Mouse (Mus musculus) heart, postnatal 14 days (tissue): Measurements from ENCODE around the gene Mtx1. TPM values are rescaled to one million over a fixed set of nuclear protein-coding genes. Genes with fewer than 3 reads are reported as not detected.
"Not testable (repeated sequence)": the region's sequence is repeated elsewhere in the genome, so short reads cannot be mapped to it uniquely, and the experiment has no call there.

Experiments
- DNase-seq, 2 experiments: peaks; one replicate each; pipeline ENCODE4 v3.0.0; 2021 to 2022
- intact Hi-C: fragments of 180-260 bp; cut with DNase I; formaldehyde crosslinking; loops from one replicate; pipeline ENCODE4 v1.15.1; 2025
- microRNA-seq, 2 experiments: library from miRNA; unstranded; fragments of <30 nt; microRNA quantifications; one replicate each; pipeline ENCODE4 v1.2.0; 2021 to 2022
- total RNA-seq, 2 experiments: library from RNA; stranded (reverse); gene quantifications; 2 replicates each; pipeline ENCODE4 v1.2.3; 2021

Gene Mtx1
- total RNA-seq, 2 experiments from 2014 or later = 64.8 to 69.8 TPM

GRCm38 (mm10) chr3:89161786-89162185, 65.1 kb downstream of the Mtx1 start:
- intact Hi-C loops = no loop called here
- DNase-seq = no peak

GRCm38 (mm10) chr3:89161207-89161606, 65.7 kb downstream of the Mtx1 start:
- intact Hi-C loops, DNase-seq: not testable (repeated sequence)

GRCm38 (mm10) chr3:89159616-89160344, 67.1 kb downstream of the Mtx1 start, which contains the start of gene Hcn3:
Gene Hcn3, minus strand, starts transcription at chr3:89160196.
- intact Hi-C loops = loop anchor here (5.0 kb wide), 2 partner anchors 42 to 67 kb away; partner anchors contain the start of gene Rusc1
- peak; percentile 62 to 74 for DNase-seq

GRCm38 (mm10) chr3:89159211-89159610, 67.7 kb downstream of the Mtx1 start:
- intact Hi-C loops = loop anchor here (5.0 kb wide), 2 partner anchors 42 to 67 kb away; partner anchors contain the start of gene Rusc1

More at GRCm38 (mm10) chr3:89159211-89159610, 67.7 kb downstream of the Mtx1 start:
- DNase-seq = peak; percentile 68 to 80

Small RNA genes within 50 kb of the gene (microRNA-seq; reads per million reads assigned to microRNA genes)
- 173 to 10,303 reads per million in 2 experiments for gene Mir92b

Other genes starting within 250 kb of the Mtx1 start
- gene Rusc1, start 133.8 kb downstream of the Mtx1 start, total RNA-seq = 10 to 100 TPM; 16.0 to 17.7 TPM
- not detected for gene Gm43738, start 126.0 kb downstream of the Mtx1 start, total RNA-seq
- gene Fdps, start 125.1 kb downstream of the Mtx1 start, total RNA-seq = 10 to 100 TPM; 19.7 to 23.5 TPM
- gene Pklr, start 90.9 kb downstream of the Mtx1 start, total RNA-seq = not detected
- under 1 TPM; 0.49 to 0.60 TPM for gene Hcn3, start 66.9 kb downstream of the Mtx1 start, total RNA-seq
- gene Clk2, start 62.3 kb downstream of the Mtx1 start, total RNA-seq = 10 to 100 TPM; 23.3 to 23.6 TPM
- gene Scamp3, start 49.6 kb downstream of the Mtx1 start, total RNA-seq = 10 to 100 TPM; 47.2 to 48.7 TPM
- gene Fam189b, start 43.9 kb downstream of the Mtx1 start, total RNA-seq = 1 to 10 TPM; 7.1 to 7.6 TPM
- 10 to 100 TPM; 22.1 to 23.9 TPM for gene Gba, start 24.2 kb downstream of the Mtx1 start, total RNA-seq
- gene Thbs3, start 11.9 kb downstream of the Mtx1 start, total RNA-seq = 10 to 100 TPM; 12.7 to 17.1 TPM
- under 1 TPM; 0.22 to 0.98 TPM for gene Muc1, start 2.0 kb upstream of the Mtx1 start, total RNA-seq
- 10 to 100 TPM; 71.9 to 72.8 TPM for gene Krtcap2, start 18.9 kb upstream of the Mtx1 start, total RNA-seq
- under 1 TPM; 0.68 to 0.76 TPM for gene Trim46, start 19.2 kb upstream of the Mtx1 start, total RNA-seq
- 10 to 100 TPM; 47.6 to 58.7 TPM for gene Dpm3, start 32.3 kb upstream of the Mtx1 start, total RNA-seq
- gene Slc50a1, start 43.5 kb upstream of the Mtx1 start, total RNA-seq = 10 to 100 TPM; 20.6 to 22.7 TPM
- 10 to 100 TPM; 32.4 to 34.0 TPM for gene Efna1, start 54.1 kb upstream of the Mtx1 start, total RNA-seq
- gene Efna3, start 95.9 kb upstream of the Mtx1 start, total RNA-seq = not detected
- gene Efna4, start 110.9 kb upstream of the Mtx1 start, total RNA-seq = under 1 TPM; 0.49 to 0.74 TPM
- 10 to 100 TPM; 80.4 to 100.0 TPM for gene Adam15, start 122.9 kb upstream of the Mtx1 start, total RNA-seq
- gene Dcst2, start 134.9 kb upstream of the Mtx1 start, total RNA-seq = not detected
- gene Dcst1, start 138.2 kb upstream of the Mtx1 start, total RNA-seq = under 1 TPM; 0.22 to 0.48 TPM
- 10 to 100 TPM; 18.4 to 27.3 TPM for gene Zbtb7b, start 167.7 kb upstream of the Mtx1 start, total RNA-seq
- under 1 TPM in 1 of 2 experiments, not detected in 1; 0.98 TPM for gene Lenep, start 175.7 kb upstream of the Mtx1 start, total RNA-seq
- gene Flad1, start 184.8 kb upstream of the Mtx1 start, total RNA-seq = 10 to 100 TPM; 44.7 to 46.1 TPM
- 10 to 100 TPM in 1 of 2 experiments, 1 to 10 TPM in 1; 7.9 to 14.4 TPM for gene Cks1b, start 191.3 kb upstream of the Mtx1 start, total RNA-seq
- gene Shc1, start 191.4 kb upstream of the Mtx1 start, total RNA-seq = 10 to 100 TPM; 45.0 to 47.5 TPM
- gene Pygo2, start 203.1 kb upstream of the Mtx1 start, total RNA-seq = 10 to 100 TPM; 16.5 to 19.9 TPM
- 10 to 100 TPM; 51.9 to 53.1 TPM for gene Pbxip1, start 209.6 kb upstream of the Mtx1 start, total RNA-seq
- 1 to 10 TPM; 8.8 to 9.2 TPM for gene Pmvk, start 227.5 kb upstream of the Mtx1 start, total RNA-seq